Mouse (Mus musculus): ENCODE measurements around the gene Socs3.

DNA sequence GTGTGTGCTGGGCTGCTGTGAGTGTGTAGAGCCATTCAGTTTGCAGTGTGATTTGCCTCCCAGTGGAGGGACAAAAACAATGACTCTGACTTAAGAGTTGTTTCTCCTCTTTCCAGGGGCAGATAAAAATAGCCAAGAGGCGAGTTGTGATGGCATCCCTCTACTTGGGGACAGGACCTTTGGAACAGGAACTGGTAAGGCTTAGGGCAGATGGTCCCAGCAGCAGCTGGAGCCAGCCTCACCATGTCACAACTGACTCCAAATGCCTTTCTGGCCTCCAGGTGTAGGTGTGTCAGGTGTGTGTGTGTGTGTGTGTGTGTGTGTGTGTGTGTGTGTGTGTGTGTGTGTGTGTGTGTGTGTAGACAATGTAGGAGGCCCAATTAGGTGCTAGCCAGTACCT is 30.2 kb upstream of the Socs3 start:
- TF ChIP-seq CTCF (conservative IDR thresholded peaks at IDR 0.05; ENCODE audit: low read length) (no peak), NANOG (IDR thresholded peaks at IDR 0.05; ENCODE audit: borderline replicate concordance, low read length) (no peak)
